Mouse (Mus musculus): ENCODE results near the gene Fcho2. TPM values are rescaled to one million over a fixed set of nuclear protein-coding genes. Genes with fewer than 3 reads are reported as not detected.

Gene Fcho2
- 0.37 and 1.1 TPM in 2 replicates for polyA plus RNA-seq (2012; ENCODE audit: low replicate concordance)

GRCm38 (mm10) chr13:98815147-98815785 is at the start of gene Fcho2:
Fcho2 (minus strand) TSS chr13:98815449.

DNA sequence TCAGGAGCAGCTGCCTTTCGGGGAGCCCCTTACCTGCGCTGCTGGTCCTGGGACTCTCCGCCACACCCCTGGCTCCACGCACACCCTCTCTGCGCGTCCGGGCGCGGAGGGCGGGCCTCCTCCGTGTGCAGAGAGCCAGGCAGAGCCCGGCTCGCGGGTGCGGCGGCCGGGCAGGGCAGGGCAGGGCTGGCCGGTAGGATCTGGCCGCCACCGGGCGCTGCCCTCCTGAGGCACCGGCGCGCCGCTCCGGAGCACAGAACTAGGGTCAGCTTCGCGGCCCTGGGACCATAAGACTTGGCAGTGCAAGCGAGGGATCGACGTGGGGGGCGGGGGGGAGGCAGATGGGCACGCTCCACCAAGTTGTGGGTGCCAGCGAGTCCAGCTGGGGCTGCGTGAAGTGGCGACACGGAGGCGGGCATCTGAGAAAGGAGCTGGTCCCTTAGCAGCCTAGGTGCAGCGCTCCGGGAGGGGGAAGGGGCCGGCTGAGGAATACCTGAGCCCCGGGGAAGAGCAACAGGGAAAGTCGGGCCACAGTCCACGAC is 120.4 kb downstream of the Fcho2 start, which contains the start of gene Tmem171:
Tmem171 (minus strand) TSS at position 62 of the 542 bp plus-strand sequence.

Other genes starting within 250 kb of the Fcho2 start
- gene Tmem174, start 178.0 kb downstream of the Fcho2 start, polyA plus RNA-seq (2012; ENCODE audit: low replicate concordance): not detected in 2 replicates
- gene Tmem171, start 120.6 kb downstream of the Fcho2 start, polyA plus RNA-seq (2012; ENCODE audit: low replicate concordance): not detected in 2 replicates
- gene Tnpo1, start 110.9 kb upstream of the Fcho2 start, polyA plus RNA-seq (2012; ENCODE audit: low replicate concordance): 5.0 and 13.0 TPM in 2 replicates
- not detected in 2 replicates for gene 1700024P04Rik, start 169.1 kb upstream of the Fcho2 start, polyA plus RNA-seq (2012; ENCODE audit: low replicate concordance)

Measured in leukemia stem cell, adult 10-12 weeks (primary cell).